In genomic region chr6:17991625-17992024, GRCm38 (mm10) we compare ENCODE assay signal across 17 mouse cellular contexts. TPM values are rescaled to one million over a fixed set of nuclear protein-coding genes. Genes with fewer than 3 reads are reported as not detected.
DNase-seq lines count a peak whose midpoint lies in the region; ATAC-seq and TF ChIP-seq lines count a peak whose summit lies in the region.
"Had no signal": no experiment of that assay in that cellular context is flagged by ENCODE, and none has a peak within 500 bp of the region (broad histone marks: within the 10 kb centered on the region; RNA-seq: fewer than 3 reads in every experiment).

No protein-coding gene starts in this region.

- WGBS in liver, postnatal 0 days (ENCODE audit: insufficient replicate concordance), result 49% methylated on average over 7 of the region's 7 CpGs

- no peak overlapping the region for H3K27ac ChIP-seq in liver, postnatal 0 days (ENCODE audit: low read depth)
- H3K27ac ChIP-seq: heart, embryonic 13.5 days; hindbrain, embryonic 12.5 days; limb, embryonic 13.5 days had no signal

- no peaks in the 10 kb centered on the region for H3K36me3 ChIP-seq in liver, postnatal 0 days (replicated peaks; ENCODE audit: insufficient read depth, low read length)
- H3K36me3 ChIP-seq: heart, embryonic 13.5 days; hindbrain, embryonic 12.5 days; limb, embryonic 13.5 days had no signal

- peak; percentile 5 for DNase-seq in adrenal gland, postnatal 14 days
- DNase-seq in adrenal gland, adult (ENCODE audit: inconsistent age in 2 of 2, low spot score in 1 of 2), result no peak
- peak; percentile 24 for DNase-seq in gastrocnemius, postnatal 25 days
- no peak for DNase-seq in gastrocnemius, postnatal 4 days (ENCODE audit: low spot score in 2 of 2)
- peak; percentile 2 to 14 for DNase-seq in adrenal gland, postnatal 36 days
- peak; percentile 15 for DNase-seq in liver, postnatal 0 days
- DNase-seq in thymus, postnatal 0 days (ENCODE audit: low spot score), result no peak
- DNase-seq in spleen, postnatal 4 days (ENCODE audit: low spot score in 2 of 2), result no peak
- DNase-seq: right cerebral cortex, postnatal 25 days; thymus, postnatal 14 days had no signal

- H3K4me3 ChIP-seq in liver, postnatal 0 days (ENCODE audit: low read depth, low read length), result no peak overlapping the region
- H3K4me3 ChIP-seq: erythroblast, embryonic 14.5 days; heart, embryonic 13.5 days; hindbrain, embryonic 12.5 days; limb, embryonic 13.5 days; myocyte had no signal

- no peaks in the 10 kb centered on the region for H3K27me3 ChIP-seq in liver, postnatal 0 days (ENCODE audit: insufficient read depth, low read length)
- H3K27me3 ChIP-seq: heart, embryonic 13.5 days; hindbrain, embryonic 12.5 days; limb, embryonic 13.5 days had no signal

- H3K4me1 ChIP-seq in liver, postnatal 0 days (ENCODE audit: insufficient read depth), result no peaks in the 10 kb centered on the region
- H3K4me1 ChIP-seq: heart, embryonic 13.5 days; hindbrain, embryonic 12.5 days; limb, embryonic 13.5 days had no signal

- H3K4me2 ChIP-seq in liver, postnatal 0 days (ENCODE audit: low read depth, low read length), result no peak overlapping the region
- H3K4me2 ChIP-seq: heart, embryonic 13.5 days; hindbrain, embryonic 12.5 days; limb, embryonic 13.5 days had no signal

- no peak for TF ChIP-seq EP300 in liver, postnatal 0 days (IDR thresholded peaks at IDR 0.05; ENCODE audit: low read depth)

- no peak for TF ChIP-seq CTCF in liver, postnatal 0 days (IDR thresholded peaks at IDR 0.05; ENCODE audit: low read depth)

- H3K9ac ChIP-seq in liver, postnatal 0 days (replicated peaks), result no peak overlapping the region
- H3K9ac ChIP-seq: heart, embryonic 13.5 days; hindbrain, embryonic 12.5 days; limb, embryonic 13.5 days had no signal

- no peak for ATAC-seq in liver, postnatal 0 days
- ATAC-seq: intestine, postnatal 0 days had no signal

- H3K9me3 ChIP-seq in liver, postnatal 0 days (ENCODE audit: low read length), result no peaks in the 10 kb centered on the region
- H3K9me3 ChIP-seq: heart, embryonic 13.5 days; hindbrain, embryonic 12.5 days; limb, embryonic 13.5 days had no signal

RNA-seq across cellular contexts. Expression of gene Wnt2, which starts 38.8 kb away (rescaled TPM):
- 0.68 and 0.82 TPM in 2 replicates for total RNA-seq in adrenal gland, postnatal 14 days (2021)
- 1 to 10 TPM in 1 of 2 experiments, under 1 TPM in 1; 0.51 to 1.1 TPM for total RNA-seq in gastrocnemius, postnatal 25 days (2021)
- 1 to 10 TPM; 2.2 to 2.6 TPM for total RNA-seq in gastrocnemius, postnatal 4 days (2021)
- under 1 TPM; 0.26 to 0.43 TPM for total RNA-seq in adrenal gland, postnatal 36 days (2021)
- polyA plus RNA-seq in liver, postnatal 0 days (2015; fragmentation: Nextera tagmentation; extraction: Ambion mirVana), result 2.1 and 2.4 TPM in 2 replicates
- 0.39 and 0.77 TPM in 2 replicates for polyA plus RNA-seq in thymus, postnatal 0 days (2015; fragmentation: Nextera tagmentation; extraction: Ambion mirVana)
- total RNA-seq: megakaryocyte-erythroid progenitor cell, adult 5-6 weeks had no signal
- polyA plus RNA-seq: erythroblast, embryonic 14.5 days; myocyte had no signal

Comparison
In these comparisons a context has a peak if more than half of its experiments do, and no peak if none do; other contexts are left out.
1. DNase-seq: peak in adrenal gland, postnatal 14 days (single experiment), gastrocnemius, postnatal 25 days (single experiment), adrenal gland, postnatal 36 days (2 of 2) and liver, postnatal 0 days (single experiment); none in adrenal gland, adult (0 of 2), gastrocnemius, postnatal 4 days (0 of 2), thymus, postnatal 0 days (single experiment) and spleen, postnatal 4 days (0 of 2).